Mouse (Mus musculus): ENCODE measurements around the gene Zmym1.
A peak's percentile ranks its signal among the peaks of the same experiment; 100 is the strongest.
"Not testable (repeated sequence)": the region's sequence is repeated elsewhere in the genome, so short reads cannot be mapped to it uniquely, and the experiment has no call there.

Gene Zmym1

GRCm38 (mm10) chr4:127060585-127061290 lies at the start of gene Zmym1:
Gene Zmym1, minus strand, starts transcription at chr4:127061152.
- peak; percentile 92 to 97 for DNase-seq (ENCODE audit: inconsistent age in 2 of 2, low spot score in 1 of 2)

- no peak for DNase-seq (ENCODE audit: inconsistent age in 2 of 2, low spot score in 1 of 2)
These were observed 49.6 kb upstream of the Zmym1 start for GRCm38 (mm10) chr4:127110570-127110969.

GRCm38 (mm10) chr4:127107566-127107965 lies 46.6 kb upstream of the Zmym1 start:
- DNase-seq (ENCODE audit: inconsistent age in 2 of 2, low spot score in 1 of 2) = no peak

- DNase-seq (ENCODE audit: inconsistent age in 2 of 2, low spot score in 1 of 2) = not testable (repeated sequence)
These were observed 38.6 kb upstream of the Zmym1 start for GRCm38 (mm10) chr4:127099552-127099951.

GRCm38 (mm10) chr4:127095090-127095489 lies 34.1 kb upstream of the Zmym1 start:
- no peak for DNase-seq (ENCODE audit: inconsistent age in 2 of 2, low spot score in 1 of 2)

- no peak for DNase-seq (ENCODE audit: inconsistent age in 2 of 2, low spot score in 1 of 2)
These were observed 30.2 kb upstream of the Zmym1 start for GRCm38 (mm10) chr4:127091188-127091587.

- no peak for DNase-seq (ENCODE audit: inconsistent age in 2 of 2, low spot score in 1 of 2)
These were observed 24.8 kb upstream of the Zmym1 start for GRCm38 (mm10) chr4:127085761-127086160.

GRCm38 (mm10) chr4:127083131-127083530 lies 22.2 kb upstream of the Zmym1 start:
- no peak for DNase-seq (ENCODE audit: inconsistent age in 2 of 2, low spot score in 1 of 2)

GRCm38 (mm10) chr4:127080806-127081205 lies 19.9 kb upstream of the Zmym1 start:
- DNase-seq (ENCODE audit: inconsistent age in 2 of 2, low spot score in 1 of 2) = no peak

- peak; percentile 96 to 99 for DNase-seq (ENCODE audit: inconsistent age in 2 of 2, low spot score in 1 of 2)
These were observed 16.1 kb upstream of the Zmym1 start, which contains the start of gene Zmym6 for GRCm38 (mm10) chr4:127076875-127077548. Gene Zmym6, plus strand, starts transcription at chr4:127077383.

GRCm38 (mm10) chr4:127074915-127075314 lies 14.0 kb upstream of the Zmym1 start:
- no peak for DNase-seq (ENCODE audit: inconsistent age in 2 of 2, low spot score in 1 of 2)

GRCm38 (mm10) chr4:127064051-127064450 lies 3.1 kb upstream of the Zmym1 start:
- no peak for DNase-seq (ENCODE audit: inconsistent age in 2 of 2, low spot score in 1 of 2)

GRCm38 (mm10) chr4:127054522-127055198 lies 6.3 kb downstream of the Zmym1 start:
- DNase-seq (ENCODE audit: inconsistent age in 2 of 2, low spot score in 1 of 2) = no peak

- DNase-seq (ENCODE audit: inconsistent age in 2 of 2, low spot score in 1 of 2) = peak in 1 of 2 experiments; percentile 15
These were observed 7.9 kb downstream of the Zmym1 start for GRCm38 (mm10) chr4:127053071-127053470.

GRCm38 (mm10) chr4:127051121-127051520 lies 9.8 kb downstream of the Zmym1 start:
- DNase-seq (ENCODE audit: inconsistent age in 2 of 2, low spot score in 1 of 2) = no peak

GRCm38 (mm10) chr4:127043540-127043939 lies 17.4 kb downstream of the Zmym1 start:
- no peak for DNase-seq (ENCODE audit: inconsistent age in 2 of 2, low spot score in 1 of 2)

- no peak for DNase-seq (ENCODE audit: inconsistent age in 2 of 2, low spot score in 1 of 2)
These were observed 21.0 kb downstream of the Zmym1 start for GRCm38 (mm10) chr4:127039871-127040483.

- DNase-seq (ENCODE audit: inconsistent age in 2 of 2, low spot score in 1 of 2) = no peak
These were observed 22.1 kb downstream of the Zmym1 start for GRCm38 (mm10) chr4:127038828-127039349.

GRCm38 (mm10) chr4:127037908-127038827 lies 22.8 kb downstream of the Zmym1 start:
- DNase-seq (ENCODE audit: inconsistent age in 2 of 2, low spot score in 1 of 2) = no peak

GRCm38 (mm10) chr4:127037158-127037557 lies 23.8 kb downstream of the Zmym1 start:
- DNase-seq (ENCODE audit: inconsistent age in 2 of 2, low spot score in 1 of 2) = no peak

Data from adrenal gland, adult (tissue).